Mouse (Mus musculus) liver, embryonic 13.5 days (tissue): ENCODE data around the gene Cyp4f17. TPM values are rescaled to one million over a fixed set of nuclear protein-coding genes. Genes with fewer than 3 reads are reported as not detected.
A peak's percentile ranks its signal among the peaks of the same experiment; 100 is the strongest.

Experiments
- ATAC-seq: fragments of 200-750 bp; cut with Nextera tagmentation; 2 replicates; pipeline ENCODE4 v1.8.0; 2017; ENCODE audit warnings: low read depth, mild to moderate bottlenecking, moderate number of reproducible peaks, moderate library complexity
- DNase-seq: peaks from one replicate; pipeline ENCODE4 v3.0.0; 2022
- H3K27ac ChIP-seq: fragments of 300-500 bp; sonication (generic); 2 replicates; pipeline ENCODE4 v1.5.1; 2015; ENCODE audit warnings: moderate library complexity, mild to moderate bottlenecking, inconsistent platforms
- H3K27me3 ChIP-seq: fragments of 300-500 bp; sonication (generic); 2 replicates; pipeline ENCODE4 v1.6.1; 2015; ENCODE audit warnings: mild to moderate bottlenecking, inconsistent platforms
- H3K36me3 ChIP-seq: fragments of 300-500 bp; sonication (generic); 2 replicates; pipeline ENCODE4 v1.6.1; 2015; ENCODE audit warnings: mild to moderate bottlenecking, inconsistent platforms
- H3K4me1 ChIP-seq: fragments of 300-500 bp; sonication (generic); replicated peaks from 2 replicates; pipeline ENCODE4 v1.6.1; 2015; ENCODE audit warnings: inconsistent platforms
- H3K4me2 ChIP-seq: fragments of 300-500 bp; sonication (generic); 2 replicates; pipeline ENCODE4 v1.6.1; 2015; ENCODE audit warnings: inconsistent platforms, mild to moderate bottlenecking, moderate library complexity
- H3K4me3 ChIP-seq: fragments of 300-500 bp; sonication (generic); replicated peaks from 2 replicates; pipeline ENCODE4 v1.5.1; 2015; ENCODE audit warnings: mild to moderate bottlenecking, inconsistent platforms
- H3K9ac ChIP-seq: fragments of 300-500 bp; sonication (generic); 2 replicates; pipeline ENCODE4 v1.6.1; 2015; ENCODE audit warnings: mild to moderate bottlenecking, inconsistent platforms
- H3K9me3 ChIP-seq: fragments of 300-500 bp; sonication (generic); replicated peaks from 2 replicates; pipeline ENCODE4 v1.6.1; 2016; ENCODE audit warnings: inconsistent platforms
- WGBS: fragments of 180-500 bp; shearing (Covaris S2); methylation state at CpG from one replicate; pipeline ENCODE4 v1.1.7; 2015; ENCODE audit not compliant: insufficient replicate concordance; 5-methylcytosine and 5-hydroxymethylcytosine counted together
- polyA plus RNA-seq: library from polyadenylated mRNA; unstranded; fragments of >200 nt; fragmentation: Nextera tagmentation; extraction: Ambion mirVana; gene quantifications from 2 replicates; pipeline ENCODE4 v1.2.1, GENCODE M21; 2015

Gene Cyp4f17
- polyA plus RNA-seq, result 0.47 and 0.60 TPM in 2 replicates

GRCm38 (mm10) chr17:32505851-32506728, at the start of gene Cyp4f17:
Gene Cyp4f17 (plus strand): TSS chr17:32506050.
- H3K9ac ChIP-seq, result peak within 1 kb of the TSS; percentile 56
- H3K4me2 ChIP-seq, result peak within 1 kb of the TSS; percentile 73
- no peak for DNase-seq
- H3K27me3 ChIP-seq, result no peaks in the 10 kb centered on the region
- ATAC-seq, result peak; percentile 71
- H3K9me3 ChIP-seq, result no peaks in the 10 kb centered on the region
- peaks cover 17% of the 10 kb centered on the region for H3K4me1 ChIP-seq
- 2% methylated on average over 30 of the region's 30 CpGs for WGBS
- no peaks in the 10 kb centered on the region for H3K36me3 ChIP-seq
- H3K4me3 ChIP-seq, result peak within 1 kb of the TSS; percentile 54
- no peak within 1 kb of the TSS for H3K27ac ChIP-seq

GRCm38 (mm10) chr17:32468494-32468893, 37.4 kb upstream of the Cyp4f17 start:
- Histone ChIP-seq H3K36me3 (no peaks in the 10 kb centered on the region), H3K9ac (no peak overlapping the region), H3K9me3 (no peaks in the 10 kb centered on the region), H3K4me2 (no peak overlapping the region), H3K4me3 (no peak overlapping the region), H3K4me1 (no peaks in the 10 kb centered on the region), H3K27ac (no peak overlapping the region), H3K27me3 (peaks cover 5% of the 10 kb centered on the region)
- DNase-seq (no peak), ATAC-seq (no peak)
- WGBS, result 42% methylated on average over 7 of the region's 7 CpGs

GRCm38 (mm10) chr17:32470795-32471194, 35.1 kb upstream of the Cyp4f17 start:
- Histone ChIP-seq H3K27ac (no peak overlapping the region), H3K9ac (no peak overlapping the region), H3K4me2 (no peak overlapping the region), H3K36me3 (no peaks in the 10 kb centered on the region), H3K27me3 (no peaks in the 10 kb centered on the region), H3K4me3 (no peak overlapping the region), H3K9me3 (no peaks in the 10 kb centered on the region), H3K4me1 (no peaks in the 10 kb centered on the region)
- DNase-seq (no peak), ATAC-seq (no peak)
- 61% methylated on average over 4 of the region's 4 CpGs for WGBS

- ATAC-seq (no peak), DNase-seq (no peak)
- WGBS, result 52% methylated on average over 7 of the region's 7 CpGs
- Histone ChIP-seq H3K36me3 (no peaks in the 10 kb centered on the region), H3K4me2 (no peak overlapping the region), H3K4me1 (peaks cover 8% of the 10 kb centered on the region), H3K27me3 (no peaks in the 10 kb centered on the region; the same call in 1 of the 2 replicates), H3K27ac (no peak overlapping the region), H3K4me3 (no peak overlapping the region), H3K9me3 (no peaks in the 10 kb centered on the region), H3K9ac (no peak overlapping the region)
Measured at GRCm38 (mm10) chr17:32472176-32472575, 33.7 kb upstream of the Cyp4f17 start.

- Histone ChIP-seq H3K4me1 (peaks cover 23% of the 10 kb centered on the region), H3K4me3 (no peak overlapping the region), H3K9ac (no peak overlapping the region), H3K27ac (no peak overlapping the region), H3K27me3 (no peaks in the 10 kb centered on the region; the same call in 1 of the 2 replicates), H3K4me2 (no peak overlapping the region), H3K36me3 (no peaks in the 10 kb centered on the region), H3K9me3 (no peaks in the 10 kb centered on the region)
- DNase-seq, result no peak
- ATAC-seq, result no peak
- 65% methylated on average over 5 of the region's 5 CpGs for WGBS
Measured at GRCm38 (mm10) chr17:32474954-32475560, 30.8 kb upstream of the Cyp4f17 start.

GRCm38 (mm10) chr17:32477204-32477603, 28.6 kb upstream of the Cyp4f17 start:
- Histone ChIP-seq H3K4me2 (no peak overlapping the region), H3K27ac (no peak overlapping the region), H3K36me3 (no peaks in the 10 kb centered on the region), H3K27me3 (peaks cover 19% of the 10 kb centered on the region), H3K9me3 (no peaks in the 10 kb centered on the region), H3K4me3 (no peak overlapping the region), H3K9ac (no peak overlapping the region), H3K4me1 (peaks cover 23% of the 10 kb centered on the region)
- WGBS, result 57% methylated on average over 1 of the region's 1 CpGs
- ATAC-seq (peak; percentile 65), DNase-seq (no peak)

- Histone ChIP-seq H3K4me3 (no peak overlapping the region), H3K27me3 (peaks cover 32% of the 10 kb centered on the region), H3K4me2 (no peak overlapping the region), H3K9me3 (no peaks in the 10 kb centered on the region), H3K4me1 (peaks cover 26% of the 10 kb centered on the region), H3K27ac (no peak overlapping the region), H3K9ac (no peak overlapping the region), H3K36me3 (no peaks in the 10 kb centered on the region)
- DNase-seq (no peak), ATAC-seq (no peak)
- WGBS, result 40% methylated on average over 2 of the region's 2 CpGs
Measured at GRCm38 (mm10) chr17:32478727-32479126, 27.1 kb upstream of the Cyp4f17 start.

- Histone ChIP-seq H3K4me2 (no peak overlapping the region), H3K4me1 (peaks cover 26% of the 10 kb centered on the region), H3K27ac (no peak overlapping the region), H3K9ac (no peak overlapping the region), H3K36me3 (no peaks in the 10 kb centered on the region), H3K27me3 (peaks cover 38% of the 10 kb centered on the region), H3K9me3 (no peaks in the 10 kb centered on the region), H3K4me3 (no peak overlapping the region)
- DNase-seq (no peak), ATAC-seq (no peak)
- WGBS, result 15% methylated on average over 8 of the region's 8 CpGs
Measured at GRCm38 (mm10) chr17:32479554-32480506, 26.0 kb upstream of the Cyp4f17 start.

GRCm38 (mm10) chr17:32481766-32482165, 24.1 kb upstream of the Cyp4f17 start:
- WGBS, result 54% methylated on average over 14 of the region's 14 CpGs

GRCm38 (mm10) chr17:32483200-32483599, 22.6 kb upstream of the Cyp4f17 start:
- peaks cover 59% of the 10 kb centered on the region for H3K27me3 ChIP-seq
- WGBS, result 21% methylated on average over 18 of the region's 18 CpGs
- no peak overlapping the region for H3K4me3 ChIP-seq

More at GRCm38 (mm10) chr17:32481766-32482165, 24.1 kb upstream of the Cyp4f17 start:
- Histone ChIP-seq H3K27ac (no peak overlapping the region), H3K9me3 (no peaks in the 10 kb centered on the region), H3K4me2 (no peak overlapping the region), H3K27me3 (peaks cover 55% of the 10 kb centered on the region), H3K9ac (no peak overlapping the region), H3K36me3 (no peaks in the 10 kb centered on the region), H3K4me3 (no peak overlapping the region), H3K4me1 (peaks cover 21% of the 10 kb centered on the region)
- no peak for DNase-seq
- ATAC-seq, result no peak

More at GRCm38 (mm10) chr17:32483200-32483599, 22.6 kb upstream of the Cyp4f17 start:
- peak overlapping the region; percentile 41 for H3K4me2 ChIP-seq
- H3K27ac ChIP-seq, result no peak overlapping the region
- no peaks in the 10 kb centered on the region for H3K36me3 ChIP-seq
- H3K9me3 ChIP-seq, result no peaks in the 10 kb centered on the region
- H3K4me1 ChIP-seq, result peaks cover 10% of the 10 kb centered on the region; the same call in 1 of the 2 replicates
- no peak overlapping the region for H3K9ac ChIP-seq
- 0 out of 2 replicates have a peak, but pooled peaks have one; percentile 54 for ATAC-seq
- DNase-seq, result no peak
